Mouse (Mus musculus) myocyte (in vitro differentiated cells): ENCODE measurements around the gene Sema5a. TPM values are rescaled to one million over a fixed set of nuclear protein-coding genes. Genes with fewer than 3 reads are reported as not detected.

Experiments used
- H3K27me3 ChIP-seq: one replicate; pipeline ENCODE4 v1.6.1; 2011; ENCODE audit not compliant: control insufficient read depth, insufficient read depth, insufficient read length
- H3K36me3 ChIP-seq: one replicate; pipeline ENCODE4 v1.6.1; 2011; ENCODE audit not compliant: control insufficient read depth, insufficient read depth
- H3K4me2 ChIP-seq: one replicate; pipeline ENCODE4 v1.6.1; 2011; ENCODE audit warnings: low read depth, control low read depth
- H3K4me3 ChIP-seq: one replicate; pipeline ENCODE4 v1.5.1; 2011; ENCODE audit warnings: mild to moderate bottlenecking, control low read depth, moderate library complexity
- H3K79me2 ChIP-seq: one replicate; pipeline ENCODE4 v1.6.1; 2011; ENCODE audit not compliant: control insufficient read depth, insufficient read depth
- H3ac ChIP-seq: one replicate; pipeline ENCODE4 v1.6.1; 2011; ENCODE audit not compliant: control insufficient read depth, insufficient read length
- CEBPB ChIP-seq: IDR thresholded peaks from 2 replicates; pipeline ENCODE4 v1.6.1; 2011; ENCODE audit warnings: mild to moderate bottlenecking, moderate library complexity; ENCODE audit not compliant: poor library complexity, insufficient read depth, severe bottlenecking
- E2F4 ChIP-seq: IDR thresholded peaks from one replicate; pipeline ENCODE4 v1.6.1; 2011; ENCODE audit warnings: mild to moderate bottlenecking, control low read depth, moderate library complexity; ENCODE audit not compliant: insufficient read depth
- MAX ChIP-seq: IDR thresholded peaks from one replicate; pipeline ENCODE4 v1.6.1; 2011; ENCODE audit warnings: low read depth, mild to moderate bottlenecking, control low read depth
- MYOD1 ChIP-seq, 3 experiments: IDR thresholded peaks; one replicate each; pipeline ENCODE4 v1.6.1; 2011; ENCODE audit warnings: control low read depth in 2 of 3, low read depth in 2 of 3, mild to moderate bottlenecking in 2 of 3, moderate library complexity in 1 of 3; ENCODE audit not compliant: insufficient read length in 2 of 3, control insufficient read depth in 1 of 3
- MYOG ChIP-seq, 3 experiments: IDR thresholded peaks; one replicate each; pipeline ENCODE4 v1.6.1; 2011; ENCODE audit warnings: control low read depth in 2 of 3, low read depth in 2 of 3, mild to moderate bottlenecking in 2 of 3; ENCODE audit not compliant: insufficient read length in 2 of 3, control insufficient read depth in 1 of 3, insufficient read depth in 1 of 3
- POLR2A ChIP-seq: IDR thresholded peaks from one replicate; pipeline ENCODE4 v1.6.1; 2011; ENCODE audit warnings: low read depth, mild to moderate bottlenecking, control low read depth, moderate library complexity; ENCODE audit not compliant: insufficient read length
- POLR2AphosphoS2 ChIP-seq: IDR thresholded peaks from one replicate; pipeline ENCODE4 v1.6.1; 2011; ENCODE audit warnings: low read depth, control low read depth; ENCODE audit not compliant: insufficient read length
- REST ChIP-seq: IDR thresholded peaks from one replicate; pipeline ENCODE4 v1.6.1; 2011; ENCODE audit warnings: mild to moderate bottlenecking, control low read depth, moderate library complexity; ENCODE audit not compliant: insufficient read depth, insufficient read length
- SRF ChIP-seq: IDR thresholded peaks from one replicate; pipeline ENCODE4 v1.6.1; 2011; ENCODE audit warnings: low read depth; ENCODE audit not compliant: control insufficient read depth, insufficient read length
- TCF12 ChIP-seq: IDR thresholded peaks from one replicate; pipeline ENCODE4 v1.6.1; 2011; ENCODE audit warnings: mild to moderate bottlenecking, control low read depth; ENCODE audit not compliant: poor library complexity, insufficient read depth, severe bottlenecking
- TCF3 ChIP-seq: IDR thresholded peaks from one replicate; pipeline ENCODE4 v1.6.1; 2011; ENCODE audit warnings: low read depth, control low read depth; ENCODE audit not compliant: insufficient read length
- USF1 ChIP-seq: IDR thresholded peaks from one replicate; pipeline ENCODE4 v1.6.1; 2011; ENCODE audit warnings: low read depth, mild to moderate bottlenecking, control low read depth, moderate library complexity
- polyA plus RNA-seq: library from polyadenylated mRNA; unstranded; fragments of >200 nt; fragmentation: generic; extraction: Trizol; gene quantifications from one replicate; pipeline ENCODE4 v1.2.1, GENCODE M21; 2012; ENCODE audit warnings: missing spikeins

Gene Sema5a
- polyA plus RNA-seq, 1 experiment: 7.1 TPM

DNA sequence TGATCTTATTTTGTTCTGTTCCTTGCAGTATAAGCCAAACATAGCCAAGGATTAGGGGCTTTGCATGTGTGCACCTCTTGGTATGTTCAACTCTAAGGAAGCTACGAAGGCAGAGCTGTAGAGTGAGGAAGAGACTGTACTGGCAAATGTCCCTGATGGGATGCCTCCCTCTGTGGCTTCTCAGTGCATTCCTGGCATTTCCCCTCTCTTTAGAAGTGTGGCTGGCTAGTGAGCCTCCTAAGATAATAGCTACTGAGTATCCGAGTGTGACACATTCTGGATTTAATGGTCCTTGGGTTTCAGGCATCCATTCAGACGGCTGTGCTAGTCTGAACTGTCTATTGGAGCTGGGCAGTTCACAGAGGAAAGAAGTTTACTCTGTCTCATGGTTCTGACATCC is 19.0 kb downstream of the Sema5a start:
- Histone ChIP-seq H3K36me3 (no peaks in the 10 kb centered on the region), H3K79me2 (no peaks in the 10 kb centered on the region), H3ac (no peak overlapping the region), H3K4me3 (no peak overlapping the region), H3K27me3 (no peaks in the 10 kb centered on the region), H3K4me2 (no peak overlapping the region)
- TF ChIP-seq TCF12 (no peak), POLR2A (no peak), SRF (no peak), MYOG (IDR thresholded peaks at IDR 0.05; ENCODE audit: control insufficient read depth in 1 of 3, insufficient read depth in 1 of 3, insufficient read length in 2 of 3, low read depth in 2 of 3) (no peak), MYOD1 (IDR thresholded peaks at IDR 0.05; ENCODE audit: control insufficient read depth in 1 of 3, insufficient read length in 2 of 3, low read depth in 2 of 3) (no peak), CEBPB (no peak), TCF3 (no peak), POLR2AphosphoS2 (no peak), MAX (no peak), REST (no peak), USF1 (no peak), E2F4 (no peak)

DNA sequence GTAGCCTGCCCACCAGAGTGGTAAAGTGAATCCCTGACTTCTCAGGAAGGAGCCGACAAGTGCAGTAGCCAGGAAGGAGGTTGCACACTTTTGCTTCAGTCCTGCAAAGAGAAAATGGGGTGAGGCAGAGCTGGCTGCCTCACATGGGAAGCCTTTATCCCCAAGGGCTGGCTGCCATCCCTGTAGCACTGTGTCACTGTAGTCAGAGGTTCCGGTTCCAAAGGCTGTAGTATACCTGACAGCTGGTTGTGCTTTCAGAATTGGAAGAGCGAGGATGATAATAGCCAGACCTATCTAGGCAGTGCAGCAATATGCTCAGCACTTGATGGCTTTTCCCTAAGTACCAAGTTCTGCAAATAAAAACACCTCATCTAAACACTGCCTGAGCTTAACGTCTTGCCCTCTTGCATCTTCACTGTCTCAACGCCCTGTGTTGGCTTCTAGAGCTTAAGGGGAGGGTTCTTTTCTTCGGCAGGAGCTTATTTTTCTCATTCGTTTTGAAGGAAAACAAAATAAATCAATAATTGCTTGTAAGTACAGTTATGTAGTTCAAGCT is 20.3 kb downstream of the Sema5a start:
- H3K27me3 ChIP-seq: no peaks in the 10 kb centered on the region
- no peaks in the 10 kb centered on the region for H3K36me3 ChIP-seq
- H3K4me3 ChIP-seq: no peak overlapping the region
- no peak overlapping the region for H3ac ChIP-seq
- no peak overlapping the region for H3K4me2 ChIP-seq
- H3K79me2 ChIP-seq: no peaks in the 10 kb centered on the region
- TF ChIP-seq USF1 (no peak), MYOG (IDR thresholded peaks at IDR 0.05; ENCODE audit: control insufficient read depth in 1 of 3, insufficient read depth in 1 of 3, insufficient read length in 2 of 3, low read depth in 2 of 3) (no peak), POLR2AphosphoS2 (no peak), E2F4 (no peak), CEBPB (no peak), MYOD1 (IDR thresholded peaks at IDR 0.05; ENCODE audit: control insufficient read depth in 1 of 3, insufficient read length in 2 of 3, low read depth in 2 of 3) (no peak), SRF (no peak)

DNA sequence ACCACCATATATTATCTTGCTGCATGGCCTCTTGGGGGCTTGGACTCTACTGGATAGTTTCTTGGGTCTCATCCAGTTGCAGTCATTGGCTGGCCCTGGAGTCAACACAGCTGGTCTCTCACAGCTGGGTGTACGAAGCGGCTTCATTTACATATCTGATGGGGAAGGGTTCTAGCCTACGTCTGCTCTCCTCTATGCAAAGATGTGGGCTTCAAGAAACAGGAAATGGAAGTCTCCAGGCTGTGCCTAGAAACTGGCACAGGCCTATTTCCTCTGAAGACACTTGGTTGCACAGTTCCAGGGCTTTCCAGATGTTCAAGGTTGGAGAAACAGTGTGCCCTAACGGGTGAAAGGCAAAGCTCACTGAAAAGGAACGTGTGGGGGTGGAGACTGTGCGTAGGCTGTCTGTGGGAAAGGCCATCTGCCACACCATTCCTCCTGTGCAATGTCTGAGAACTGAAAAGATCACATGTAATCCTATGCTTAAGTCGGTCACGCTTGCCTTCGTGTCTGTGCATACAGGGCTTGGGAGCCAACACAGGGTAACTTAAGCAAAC is 20.8 kb downstream of the Sema5a start:
- Histone ChIP-seq H3K4me2 (no peak overlapping the region), H3K27me3 (no peaks in the 10 kb centered on the region), H3ac (no peak overlapping the region), H3K79me2 (no peaks in the 10 kb centered on the region), H3K36me3 (no peaks in the 10 kb centered on the region), H3K4me3 (no peak overlapping the region)
- TF ChIP-seq USF1: no peak
- no peak for TF ChIP-seq POLR2AphosphoS2
- TF ChIP-seq CEBPB: no peak
- TF ChIP-seq MAX: no peak
- TF ChIP-seq REST: no peak
- TF ChIP-seq E2F4: no peak
- TF ChIP-seq MYOD1 (IDR thresholded peaks at IDR 0.05; ENCODE audit: control insufficient read depth in 1 of 3, insufficient read length in 2 of 3, low read depth in 2 of 3): no peak
- TF ChIP-seq SRF: no peak
- TF ChIP-seq TCF12: no peak
- TF ChIP-seq POLR2A: no peak

DNA sequence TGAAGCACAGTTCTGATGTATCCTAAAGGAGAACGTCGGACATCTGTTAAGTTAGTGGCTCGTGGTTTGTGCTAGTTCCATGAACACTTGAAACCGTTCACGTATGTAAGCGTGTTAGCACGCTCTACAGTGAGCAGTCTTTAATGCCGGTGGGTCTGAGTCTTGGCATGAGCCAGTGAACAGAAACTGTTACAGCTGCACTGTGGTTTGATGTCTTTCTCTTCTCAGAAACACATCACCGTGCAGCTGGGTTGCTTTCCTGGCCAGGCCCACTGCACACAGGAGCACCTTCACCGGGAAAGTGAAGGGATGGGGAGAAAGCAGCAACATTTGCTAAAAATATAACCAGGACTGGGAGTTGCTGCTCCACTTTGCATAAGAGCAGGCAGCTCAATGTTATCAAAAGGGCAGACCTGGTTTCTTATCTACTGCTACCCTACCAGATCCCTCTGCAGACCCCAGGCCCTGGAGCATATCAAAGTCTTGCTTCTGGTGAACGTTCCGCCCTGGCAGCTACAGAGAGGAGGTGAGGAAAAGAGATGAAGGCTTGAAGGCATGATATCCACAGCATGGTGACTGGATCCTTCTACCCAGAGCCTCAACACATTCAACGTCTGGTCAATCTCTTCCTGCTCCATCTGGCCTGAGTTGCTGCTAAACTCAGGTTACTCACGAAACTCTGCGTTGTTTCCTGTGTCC is 21.7 kb downstream of the Sema5a start:
- no peak for TF ChIP-seq POLR2AphosphoS2
- no peak for TF ChIP-seq POLR2A
- no peak for TF ChIP-seq TCF3
- TF ChIP-seq MAX: no peak
- no peak for TF ChIP-seq TCF12
- TF ChIP-seq E2F4: no peak
- no peak for TF ChIP-seq CEBPB
- no peak for TF ChIP-seq SRF
- no peak for TF ChIP-seq MYOG (IDR thresholded peaks at IDR 0.05; ENCODE audit: control insufficient read depth in 1 of 3, insufficient read depth in 1 of 3, insufficient read length in 2 of 3, low read depth in 2 of 3)
- no peak for TF ChIP-seq MYOD1 (IDR thresholded peaks at IDR 0.05; ENCODE audit: control insufficient read depth in 1 of 3, insufficient read length in 2 of 3, low read depth in 2 of 3)
- TF ChIP-seq REST: no peak
- TF ChIP-seq USF1: no peak
- no peak overlapping the region for H3K4me2 ChIP-seq
- no peak overlapping the region for H3K4me3 ChIP-seq
- no peak overlapping the region for H3ac ChIP-seq
- H3K36me3 ChIP-seq: no peaks in the 10 kb centered on the region
- no peaks in the 10 kb centered on the region for H3K79me2 ChIP-seq
- H3K27me3 ChIP-seq: no peaks in the 10 kb centered on the region

DNA sequence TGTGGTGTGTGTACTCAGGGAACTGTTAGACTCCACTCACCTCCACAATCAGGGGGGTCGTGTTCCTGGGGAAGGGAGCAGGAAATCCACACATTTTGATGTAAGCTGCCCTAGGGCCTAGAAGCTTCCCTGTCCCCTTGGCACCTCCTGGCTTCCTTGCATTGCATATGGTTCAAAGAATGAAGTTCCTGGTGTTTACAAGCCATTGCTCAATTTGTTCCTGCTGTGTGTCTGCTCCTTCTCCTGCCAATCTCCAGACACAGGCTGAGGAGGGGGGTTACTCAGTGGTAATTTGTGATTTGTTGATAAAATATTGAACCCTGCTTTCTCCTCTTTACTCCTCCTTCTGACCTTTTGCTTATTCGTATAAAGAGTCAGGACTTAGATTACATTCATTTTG is 25.5 kb downstream of the Sema5a start:
- Histone ChIP-seq H3K4me2 (no peak overlapping the region), H3K27me3 (no peaks in the 10 kb centered on the region), H3K79me2 (no peaks in the 10 kb centered on the region), H3K36me3 (no peaks in the 10 kb centered on the region), H3K4me3 (no peak overlapping the region), H3ac (no peak overlapping the region)
- TF ChIP-seq POLR2AphosphoS2 (no peak), CEBPB (no peak), SRF (no peak), TCF12 (no peak), MAX (no peak)
